Mouse (Mus musculus): ENCODE data around the gene 1700086D15Rik. TPM values are rescaled to one million over a fixed set of nuclear protein-coding genes. Genes with fewer than 3 reads are reported as not detected.
A peak's percentile ranks its signal among the peaks of the same experiment; 100 is the strongest.

The 1700086D15Rik gene
- total RNA-seq (2021), result under 1 TPM in 1 of 2 experiments, not detected in 1; 0.52 TPM
- long read RNA-seq, experiment 1, result 0 reads
- long read RNA-seq, experiment 2, result 0 reads

- DNase-seq (ENCODE audit: low spot score in 2 of 2), result no peak
These were observed at the start of gene 1700086D15Rik for GRCm38 (mm10) chr11:65159791-65160190. 1700086D15Rik (minus strand) TSS chr11:65159891.

GRCm38 (mm10) chr11:65209441-65209840 lies 49.8 kb upstream of the 1700086D15Rik start:
- DNase-seq (ENCODE audit: low spot score in 2 of 2), result no peak

- DNase-seq (ENCODE audit: low spot score in 2 of 2), result no peak
These were observed 45.6 kb upstream of the 1700086D15Rik start for GRCm38 (mm10) chr11:65205306-65205705.

GRCm38 (mm10) chr11:65204651-65205050 lies 45.0 kb upstream of the 1700086D15Rik start:
- no peak for DNase-seq (ENCODE audit: low spot score in 2 of 2)

- DNase-seq (ENCODE audit: low spot score in 2 of 2), result no peak
These were observed 43.3 kb upstream of the 1700086D15Rik start for GRCm38 (mm10) chr11:65203020-65203419.

- DNase-seq (ENCODE audit: low spot score in 2 of 2), result no peak
These were observed 42.5 kb upstream of the 1700086D15Rik start for GRCm38 (mm10) chr11:65202236-65202635.

- no peak for DNase-seq (ENCODE audit: low spot score in 2 of 2)
These were observed 38.3 kb upstream of the 1700086D15Rik start for GRCm38 (mm10) chr11:65198026-65198425.

- DNase-seq (ENCODE audit: low spot score in 2 of 2), result peak; percentile 37 to 58
These were observed 37.6 kb upstream of the 1700086D15Rik start for GRCm38 (mm10) chr11:65197280-65197679.

- DNase-seq (ENCODE audit: low spot score in 2 of 2), result no peak
These were observed 27.3 kb upstream of the 1700086D15Rik start for GRCm38 (mm10) chr11:65186974-65187373.

GRCm38 (mm10) chr11:65185114-65185513 lies 25.4 kb upstream of the 1700086D15Rik start:
- no peak for DNase-seq (ENCODE audit: low spot score in 2 of 2)

- no peak for DNase-seq (ENCODE audit: low spot score in 2 of 2)
These were observed 10.5 kb upstream of the 1700086D15Rik start for GRCm38 (mm10) chr11:65170121-65170750.

- DNase-seq (ENCODE audit: low spot score in 2 of 2), result peak; percentile 29 to 63
These were observed 3.1 kb upstream of the 1700086D15Rik start, which contains the start of gene Arhgap44 for GRCm38 (mm10) chr11:65162767-65163120. Arhgap44 (minus strand) TSS chr11:65162961.

GRCm38 (mm10) chr11:65161881-65162766 lies 2.4 kb upstream of the 1700086D15Rik start:
- DNase-seq (ENCODE audit: low spot score in 2 of 2), result no peak

- DNase-seq (ENCODE audit: low spot score in 2 of 2), result no peak
These were observed 1.5 kb upstream of the 1700086D15Rik start for GRCm38 (mm10) chr11:65160991-65161880.

- DNase-seq (ENCODE audit: low spot score in 2 of 2), result no peak
These were observed 1.1 kb downstream of the 1700086D15Rik start for GRCm38 (mm10) chr11:65158658-65158990.

GRCm38 (mm10) chr11:65157966-65158657 lies 1.6 kb downstream of the 1700086D15Rik start:
- DNase-seq (ENCODE audit: low spot score in 2 of 2), result no peak

- DNase-seq (ENCODE audit: low spot score in 2 of 2), result no peak
These were observed 6.7 kb downstream of the 1700086D15Rik start for GRCm38 (mm10) chr11:65153006-65153405.

- DNase-seq (ENCODE audit: low spot score in 2 of 2), result no peak
These were observed 11.2 kb downstream of the 1700086D15Rik start for GRCm38 (mm10) chr11:65148441-65148840.

GRCm38 (mm10) chr11:65142838-65143417 lies 16.8 kb downstream of the 1700086D15Rik start:
- DNase-seq (ENCODE audit: low spot score in 2 of 2), result no peak

- no peak for DNase-seq (ENCODE audit: low spot score in 2 of 2)
These were observed 20.7 kb downstream of the 1700086D15Rik start for GRCm38 (mm10) chr11:65139030-65139429.

All from gastrocnemius, postnatal 4 days (tissue).